ENCODE assay signal across 8 mouse cellular contexts in genomic region chrX:74368209-74368909, GRCm38 (mm10). TPM values are rescaled to one million over a fixed set of nuclear protein-coding genes. Genes with fewer than 3 reads are reported as not detected.
DNase-seq lines count a peak whose midpoint lies in the region; ATAC-seq and TF ChIP-seq lines count a peak whose summit lies in the region.

No protein-coding gene starts in this region.

- H3K9me3 ChIP-seq in embryonic facial prominence, embryonic 15.5 days (replicated peaks), result no peaks in the 10 kb centered on the region
- H3K9me3 ChIP-seq in heart, embryonic 10.5 days, result no peaks in the 10 kb centered on the region
- H3K9me3 ChIP-seq in kidney, embryonic 14.5 days (ENCODE audit: control insufficient read depth, low read length), result no peaks in the 10 kb centered on the region
- no peaks in the 10 kb centered on the region for H3K9me3 ChIP-seq in liver, embryonic 12.5 days (replicated peaks)
- H3K9me3 ChIP-seq in stomach, embryonic 14.5 days (ENCODE audit: control insufficient read depth, low read depth, low read length), result no peaks in the 10 kb centered on the region

- H3K4me2 ChIP-seq in embryonic facial prominence, embryonic 15.5 days (replicated peaks), result peak overlapping the region; percentile 51
- H3K4me2 ChIP-seq in kidney, embryonic 14.5 days (replicated peaks; ENCODE audit: low read depth, low read length), result peak overlapping the region; percentile 47
- peak overlapping the region; percentile 78 for H3K4me2 ChIP-seq in liver, embryonic 12.5 days
- peak overlapping the region; percentile 73 for H3K4me2 ChIP-seq in myocyte (ENCODE audit: low read depth)
- peak overlapping the region; percentile 55 for H3K4me2 ChIP-seq in stomach, embryonic 14.5 days (replicated peaks; ENCODE audit: low read depth, low read length)

- peak; percentile 65 for DNase-seq in 416B (ENCODE audit: low read depth)
- DNase-seq in adrenal gland, postnatal 25 days, result peak; percentile 81
- DNase-seq in heart, embryonic 10.5 days (ENCODE audit: low spot score), result peak; percentile 84

- peak overlapping the region; percentile 42 for H3K9ac ChIP-seq in embryonic facial prominence, embryonic 15.5 days
- peak overlapping the region; percentile 79 for H3K9ac ChIP-seq in kidney, embryonic 14.5 days (ENCODE audit: low read depth, low read length)
- H3K9ac ChIP-seq in liver, embryonic 12.5 days, result peak overlapping the region; percentile 85
- H3K9ac ChIP-seq in stomach, embryonic 14.5 days (replicated peaks; ENCODE audit: low read depth, low read length), result peak overlapping the region; percentile 55

- peak; percentile 72 for TF ChIP-seq POLR2A in myocyte (IDR thresholded peaks at IDR 0.05; ENCODE audit: insufficient read length, low read depth)

- H3K79me2 ChIP-seq in myocyte (ENCODE audit: control insufficient read depth, insufficient read depth), result peaks cover 7% of the 10 kb centered on the region

- peak; percentile 86 for ATAC-seq in embryonic facial prominence, embryonic 15.5 days (ENCODE audit: insufficient number of reproducible peaks, low FRiP score, low TSS enrichment, low read depth)
- peak; percentile 86 for ATAC-seq in kidney, embryonic 14.5 days (ENCODE audit: low FRiP score, low TSS enrichment)
- peak; percentile 80 for ATAC-seq in liver, embryonic 12.5 days
- ATAC-seq in stomach, embryonic 14.5 days (ENCODE audit: insufficient number of reproducible peaks, insufficient read depth, low FRiP score, low read depth), result peak; percentile 80

- peaks cover 3% of the 10 kb centered on the region; the same call in 1 of the 2 replicates for H3K4me1 ChIP-seq in embryonic facial prominence, embryonic 15.5 days
- 0 out of 2 replicates have a peak, but pooled peaks cover 14% of the 10 kb centered on the region for H3K4me1 ChIP-seq in heart, embryonic 10.5 days
- no peaks in the 10 kb centered on the region for H3K4me1 ChIP-seq in kidney, embryonic 14.5 days (ENCODE audit: control insufficient read depth, insufficient read depth, low read length)
- H3K4me1 ChIP-seq in liver, embryonic 12.5 days, result peaks cover 42% of the 10 kb centered on the region
- H3K4me1 ChIP-seq in stomach, embryonic 14.5 days (ENCODE audit: control insufficient read depth, insufficient read depth, low read length), result peaks cover 6% of the 10 kb centered on the region

- WGBS in embryonic facial prominence, embryonic 15.5 days, result 20% methylated on average over 47 of the region's 49 CpGs
- WGBS in heart, embryonic 10.5 days, result 15% methylated on average over 46 of the region's 49 CpGs
- 35% methylated on average over 49 of the region's 49 CpGs for WGBS in kidney, embryonic 14.5 days
- 14% methylated on average over 46 of the region's 49 CpGs for WGBS in liver, embryonic 12.5 days (ENCODE audit: insufficient replicate concordance)
- WGBS in stomach, embryonic 14.5 days, result 26% methylated on average over 30 of the region's 49 CpGs

- peak overlapping the region; percentile 33 for H3ac ChIP-seq in myocyte (ENCODE audit: control insufficient read depth, insufficient read length)

- peak overlapping the region; percentile 72 for H3K27ac ChIP-seq in embryonic facial prominence, embryonic 15.5 days (replicated peaks)
- H3K27ac ChIP-seq in heart, embryonic 10.5 days, result peak overlapping the region; percentile 91
- H3K27ac ChIP-seq in kidney, embryonic 14.5 days (ENCODE audit: low read depth, low read length), result peak overlapping the region; percentile 67
- peak overlapping the region; percentile 77 for H3K27ac ChIP-seq in liver, embryonic 12.5 days
- peak overlapping the region; percentile 69; the same call in 1 of the 2 replicates for H3K27ac ChIP-seq in stomach, embryonic 14.5 days (ENCODE audit: low read length)

- 0 out of 2 replicates have a peak, but pooled peaks cover 8% of the 10 kb centered on the region for H3K36me3 ChIP-seq in embryonic facial prominence, embryonic 15.5 days
- H3K36me3 ChIP-seq in heart, embryonic 10.5 days, result 0 out of 2 replicates have a peak, but pooled peaks cover 13% of the 10 kb centered on the region
- H3K36me3 ChIP-seq in kidney, embryonic 14.5 days (ENCODE audit: control insufficient read depth, insufficient read depth, low read length), result peaks cover 2% of the 10 kb centered on the region; the same call in 1 of the 2 replicates
- H3K36me3 ChIP-seq in liver, embryonic 12.5 days, result peaks cover 25% of the 10 kb centered on the region
- no peaks in the 10 kb centered on the region for H3K36me3 ChIP-seq in myocyte (ENCODE audit: control insufficient read depth, insufficient read depth)
- H3K36me3 ChIP-seq in stomach, embryonic 14.5 days (ENCODE audit: control insufficient read depth, insufficient read depth, low read length), result no peaks in the 10 kb centered on the region; the same call in 1 of the 2 replicates

- H3K27me3 ChIP-seq in embryonic facial prominence, embryonic 15.5 days, result no peaks in the 10 kb centered on the region
- no peaks in the 10 kb centered on the region for H3K27me3 ChIP-seq in heart, embryonic 10.5 days (ENCODE audit: insufficient read depth, poor library complexity, severe bottlenecking)
- no peaks in the 10 kb centered on the region for H3K27me3 ChIP-seq in kidney, embryonic 14.5 days (ENCODE audit: control insufficient read depth, insufficient read depth, low read length)
- no peaks in the 10 kb centered on the region; the same call in 1 of the 2 replicates for H3K27me3 ChIP-seq in liver, embryonic 12.5 days (replicated peaks)
- H3K27me3 ChIP-seq in myocyte (ENCODE audit: control insufficient read depth, insufficient read depth, insufficient read length), result no peaks in the 10 kb centered on the region
- H3K27me3 ChIP-seq in stomach, embryonic 14.5 days (ENCODE audit: control insufficient read depth, insufficient read depth, low read length), result no peaks in the 10 kb centered on the region

- H3K4me3 ChIP-seq in embryonic facial prominence, embryonic 15.5 days (replicated peaks), result peak overlapping the region; percentile 57
- H3K4me3 ChIP-seq in heart, embryonic 10.5 days, result peak overlapping the region; percentile 70
- H3K4me3 ChIP-seq in kidney, embryonic 14.5 days (ENCODE audit: low read length), result peak overlapping the region; percentile 56
- H3K4me3 ChIP-seq in liver, embryonic 12.5 days, result peak overlapping the region; percentile 74
- H3K4me3 ChIP-seq in myocyte, result peak overlapping the region; percentile 60
- H3K4me3 ChIP-seq in stomach, embryonic 14.5 days (ENCODE audit: low read depth, low read length), result peak overlapping the region; percentile 51

TF ChIP-seq in myocyte, 11 proteins besides CTCF, POLR2A, EP300 and RAD21 (continues in another document):
- peak; percentile 67 for TF ChIP-seq POLR2AphosphoS2 (IDR thresholded peaks at IDR 0.05; ENCODE audit: insufficient read length, low read depth)

RNA-seq across cellular contexts. Expression of gene Ubl4a, which starts 4.7 kb away (rescaled TPM):
- 59.6 and 60.7 TPM in 2 replicates for total RNA-seq in adrenal gland, postnatal 25 days (2021)
- polyA plus RNA-seq in embryonic facial prominence, embryonic 15.5 days (2015; fragmentation: Nextera tagmentation; extraction: Ambion mirVana), result 76.4 and 78.5 TPM in 2 replicates
- polyA plus RNA-seq in heart, embryonic 10.5 days (2016; fragmentation: Nextera tagmentation; extraction: Ambion mirVana), result 64.2 and 71.0 TPM in 2 replicates
- 56.5 and 74.6 TPM in 2 replicates for polyA plus RNA-seq in kidney, embryonic 14.5 days (2014; fragmentation: Nextera tagmentation; extraction: Ambion mirVana)
- polyA plus RNA-seq in liver, embryonic 12.5 days (2016; fragmentation: Nextera tagmentation; extraction: Ambion mirVana), result 50.1 and 50.7 TPM in 2 replicates
- polyA plus RNA-seq in myocyte (2012; fragmentation: generic; extraction: Trizol), result 51.5 TPM
- 73.7 and 77.5 TPM in 2 replicates for polyA plus RNA-seq in stomach, embryonic 14.5 days (2014; fragmentation: Nextera tagmentation; extraction: Ambion mirVana)

RNA-seq across cellular contexts. Expression of gene Slc10a3, which starts 4.8 kb away (rescaled TPM):
- total RNA-seq in adrenal gland, postnatal 25 days (2021), result 18.0 and 20.4 TPM in 2 replicates
- polyA plus RNA-seq in embryonic facial prominence, embryonic 15.5 days (2015; fragmentation: Nextera tagmentation; extraction: Ambion mirVana), result 20.9 and 23.4 TPM in 2 replicates
- polyA plus RNA-seq in heart, embryonic 10.5 days (2016; fragmentation: Nextera tagmentation; extraction: Ambion mirVana), result 13.1 and 15.7 TPM in 2 replicates
- polyA plus RNA-seq in kidney, embryonic 14.5 days (2014; fragmentation: Nextera tagmentation; extraction: Ambion mirVana), result 16.2 and 23.5 TPM in 2 replicates
- polyA plus RNA-seq in liver, embryonic 12.5 days (2016; fragmentation: Nextera tagmentation; extraction: Ambion mirVana), result 9.7 and 9.9 TPM in 2 replicates
- polyA plus RNA-seq in myocyte (2012; fragmentation: generic; extraction: Trizol), result 11.2 TPM
- polyA plus RNA-seq in stomach, embryonic 14.5 days (2014; fragmentation: Nextera tagmentation; extraction: Ambion mirVana), result 18.1 and 20.0 TPM in 2 replicates

RNA-seq across cellular contexts. Expression of gene Lage3, which starts 14.9 kb away (rescaled TPM):
- 49.0 and 66.8 TPM in 2 replicates for total RNA-seq in adrenal gland, postnatal 25 days (2021)
- polyA plus RNA-seq in embryonic facial prominence, embryonic 15.5 days (2015; fragmentation: Nextera tagmentation; extraction: Ambion mirVana), result 96.2 and 101 TPM in 2 replicates
- polyA plus RNA-seq in heart, embryonic 10.5 days (2016; fragmentation: Nextera tagmentation; extraction: Ambion mirVana), result 103 and 105 TPM in 2 replicates
- polyA plus RNA-seq in kidney, embryonic 14.5 days (2014; fragmentation: Nextera tagmentation; extraction: Ambion mirVana), result 128 and 153 TPM in 2 replicates
- polyA plus RNA-seq in liver, embryonic 12.5 days (2016; fragmentation: Nextera tagmentation; extraction: Ambion mirVana), result 67.1 and 69.0 TPM in 2 replicates
- polyA plus RNA-seq in myocyte (2012; fragmentation: generic; extraction: Trizol), result 41.6 TPM
- polyA plus RNA-seq in stomach, embryonic 14.5 days (2014; fragmentation: Nextera tagmentation; extraction: Ambion mirVana), result 112 and 116 TPM in 2 replicates

RNA-seq across cellular contexts. Expression of gene Fam3a, which starts 24.7 kb away (rescaled TPM):
- 22.2 and 26.2 TPM in 2 replicates for total RNA-seq in adrenal gland, postnatal 25 days (2021)
- 47.4 and 48.2 TPM in 2 replicates for polyA plus RNA-seq in embryonic facial prominence, embryonic 15.5 days (2015; fragmentation: Nextera tagmentation; extraction: Ambion mirVana)
- polyA plus RNA-seq in heart, embryonic 10.5 days (2016; fragmentation: Nextera tagmentation; extraction: Ambion mirVana), result 24.0 and 25.3 TPM in 2 replicates
- 29.4 and 36.3 TPM in 2 replicates for polyA plus RNA-seq in kidney, embryonic 14.5 days (2014; fragmentation: Nextera tagmentation; extraction: Ambion mirVana)
- polyA plus RNA-seq in liver, embryonic 12.5 days (2016; fragmentation: Nextera tagmentation; extraction: Ambion mirVana), result 10.7 and 12.4 TPM in 2 replicates
- 19.5 TPM for polyA plus RNA-seq in myocyte (2012; fragmentation: generic; extraction: Trizol)
- polyA plus RNA-seq in stomach, embryonic 14.5 days (2014; fragmentation: Nextera tagmentation; extraction: Ambion mirVana), result 40.0 and 42.0 TPM in 2 replicates

RNA-seq across cellular contexts. Expression of gene Ikbkg, which starts 24.7 kb away (rescaled TPM):
- total RNA-seq in adrenal gland, postnatal 25 days (2021), result 61.3 and 84.3 TPM in 2 replicates
- 20.3 and 21.4 TPM in 2 replicates for polyA plus RNA-seq in embryonic facial prominence, embryonic 15.5 days (2015; fragmentation: Nextera tagmentation; extraction: Ambion mirVana)
- polyA plus RNA-seq in heart, embryonic 10.5 days (2016; fragmentation: Nextera tagmentation; extraction: Ambion mirVana), result 18.6 and 21.7 TPM in 2 replicates
- 12.7 and 22.0 TPM in 2 replicates for polyA plus RNA-seq in kidney, embryonic 14.5 days (2014; fragmentation: Nextera tagmentation; extraction: Ambion mirVana)
- polyA plus RNA-seq in liver, embryonic 12.5 days (2016; fragmentation: Nextera tagmentation; extraction: Ambion mirVana), result 21.6 and 22.4 TPM in 2 replicates
- 24.7 TPM for polyA plus RNA-seq in myocyte (2012; fragmentation: generic; extraction: Trizol)
- 19.8 and 21.5 TPM in 2 replicates for polyA plus RNA-seq in stomach, embryonic 14.5 days (2014; fragmentation: Nextera tagmentation; extraction: Ambion mirVana)

Comparison
In these comparisons a context has a peak if more than half of its experiments do, and no peak if none do; other contexts are left out.
1. Peak in every context shown above with its lines: DNase-seq, ATAC-seq, H3K4me3 ChIP-seq and H3K27ac ChIP-seq.